Mouse (Mus musculus) embryonic fibroblast, embryonic 13.5 days (primary cell): Measurements from ENCODE around the gene Samd4b.

Experiments used
- CTCF ChIP-seq: IDR thresholded peaks from 2 replicates; pipeline ENCODE4 v1.5.1; 2011; ENCODE audit warnings: mild to moderate bottlenecking, control low read depth, low read length, moderate library complexity, borderline replicate concordance; ENCODE audit not compliant: insufficient read depth
- POLR2A ChIP-seq: IDR thresholded peaks from 2 replicates; pipeline ENCODE4 v1.6.1; 2011; ENCODE audit warnings: low read depth, mild to moderate bottlenecking, control low read depth, low read length, moderate library complexity

DNA sequence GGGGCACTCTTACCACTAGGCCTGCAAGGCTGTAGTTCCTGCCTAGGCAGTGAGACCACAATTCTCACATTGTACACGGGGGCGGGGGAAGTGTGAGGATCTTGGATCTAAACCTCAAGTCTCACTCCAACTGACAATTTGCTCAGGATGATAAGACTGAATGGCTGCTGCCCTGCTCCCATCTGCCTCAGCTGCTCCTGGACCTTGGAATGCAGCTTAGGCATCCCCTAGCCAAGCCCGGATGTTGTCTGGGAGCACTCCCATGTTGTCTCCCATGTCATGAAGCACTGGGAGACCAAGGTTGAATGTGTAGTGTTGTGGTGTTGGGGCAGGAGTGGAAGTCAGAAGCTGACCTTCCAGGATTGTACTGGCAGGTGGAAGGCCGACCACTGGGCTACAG is 30.4 kb downstream of the Samd4b start:
- TF ChIP-seq CTCF (no peak), POLR2A (no peak)
